Mouse (Mus musculus) liver, adult 2 months (tissue): ENCODE data around the gene Agtpbp1. TPM values are rescaled to one million over a fixed set of nuclear protein-coding genes. Genes with fewer than 3 reads are reported as not detected.

Experiments used
- DNase-seq: peaks from one replicate; pipeline ENCODE4 v3.0.0-alpha.2; 2011; ENCODE audit warnings: low read depth, low spot score; ENCODE audit errors: extremely low read depth
- H3K27ac ChIP-seq: fragments of 200-500 bp; replicated peaks from 2 replicates; pipeline ENCODE4 v1.5.1; 2012; ENCODE audit warnings: low read depth, mild to moderate bottlenecking, control low read depth, inconsistent platforms, low read length; ENCODE audit not compliant: insufficient read depth
- H3K27me3 ChIP-seq: fragments of 200-500 bp; 2 replicates; pipeline ENCODE4 v1.6.1; 2012; ENCODE audit warnings: mild to moderate bottlenecking, moderate library complexity, low read length, inconsistent platforms; ENCODE audit not compliant: control insufficient read depth, insufficient read depth
- H3K36me3 ChIP-seq: fragments of 200-500 bp; 2 replicates; pipeline ENCODE4 v1.6.1; 2012; ENCODE audit warnings: low read length, inconsistent platforms; ENCODE audit not compliant: control insufficient read depth, insufficient read depth
- H3K4me1 ChIP-seq: fragments of 200-500 bp; 2 replicates; pipeline ENCODE4 v1.6.1; 2011; ENCODE audit warnings: low read length; ENCODE audit not compliant: control insufficient read depth, insufficient read depth
- H3K4me3 ChIP-seq: fragments of 200-500 bp; 2 replicates; pipeline ENCODE4 v1.5.1; 2011; ENCODE audit warnings: low read depth, mild to moderate bottlenecking, control low read depth, low read length, moderate library complexity; ENCODE audit not compliant: insufficient read depth
- H3K79me2 ChIP-seq: fragments of 200-500 bp; 2 replicates; pipeline ENCODE4 v1.6.1; 2012; ENCODE audit warnings: inconsistent platforms, mild to moderate bottlenecking, low read length, moderate library complexity; ENCODE audit not compliant: control insufficient read depth, insufficient read depth
- H3K9ac ChIP-seq: fragments of 200-500 bp; 2 replicates; pipeline ENCODE4 v1.6.1; 2012; ENCODE audit warnings: low read depth, mild to moderate bottlenecking, control low read depth, inconsistent platforms, low read length
- CTCF ChIP-seq: fragments of 200-500 bp; IDR thresholded peaks from 2 replicates; pipeline ENCODE4 v1.5.1; 2011; ENCODE audit warnings: low read depth, low read length, control low read depth
- POLR2A ChIP-seq: fragments of 200-500 bp; IDR thresholded peaks from 2 replicates; pipeline ENCODE4 v1.6.1; 2011; ENCODE audit warnings: low read length, control low read depth; ENCODE audit not compliant: insufficient read depth; ENCODE audit errors: extremely low read depth
- WGBS: fragments of 180-500 bp; shearing (Covaris S2); methylation state at CpG from one replicate; pipeline ENCODE4 v1.1.7; 2018; 5-methylcytosine and 5-hydroxymethylcytosine counted together
- polyA plus RNA-seq: library from polyadenylated mRNA; depleted of rRNA; stranded (reverse); fragments of >200 nt; gene quantifications from 2 replicates; pipeline ENCODE4 v1.2.3, GENCODE M21; 2012
- total RNA-seq: library from RNA; depleted of rRNA; stranded (reverse); fragments of >200 nt; gene quantifications from 2 replicates; pipeline ENCODE4 v1.2.3, GENCODE M21; 2014

The Agtpbp1 gene
- total and polyA plus RNA-seq, 2 experiments = 1.9 to 10.0 TPM

DNA sequence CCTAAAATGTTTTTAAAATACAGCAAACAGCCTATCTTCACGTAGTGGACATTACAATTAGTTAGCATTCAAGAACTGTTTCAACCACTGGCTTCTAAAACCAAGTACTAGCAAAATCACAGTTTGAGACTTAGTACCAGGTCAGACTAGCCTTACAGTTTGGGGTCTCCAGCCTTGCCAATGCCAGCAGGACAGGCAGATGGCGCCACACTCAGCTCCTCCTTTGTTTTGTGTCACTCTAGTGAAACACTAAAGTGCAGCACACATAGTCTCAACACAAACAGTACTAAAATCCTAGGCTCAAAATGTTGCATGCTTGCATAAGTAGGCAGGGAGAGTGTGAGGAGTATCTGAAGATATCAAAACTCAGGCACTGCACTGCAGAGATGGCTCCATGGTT lies 53.8 kb downstream of the Agtpbp1 start:
- Histone ChIP-seq H3K27me3 (no peaks in the 10 kb centered on the region), H3K9ac (no peak overlapping the region), H3K36me3 (0 out of 2 replicates have a peak, but pooled peaks cover 4% of the 10 kb centered on the region), H3K79me2 (no peaks in the 10 kb centered on the region), H3K4me1 (no peaks in the 10 kb centered on the region), H3K27ac (no peak overlapping the region), H3K4me3 (no peak overlapping the region)
- WGBS = 77% methylated on average over 2 of the region's 2 CpGs
- DNase-seq = no peak
- TF ChIP-seq POLR2A (no peak), CTCF (peak; percentile 44)

- DNase-seq = no peak
- H3K27me3 ChIP-seq = no peaks in the 10 kb centered on the region
- 90% methylated on average over 8 of the region's 8 CpGs for WGBS
- H3K9ac ChIP-seq = no peak overlapping the region
- no peak overlapping the region for H3K27ac ChIP-seq
- no peaks in the 10 kb centered on the region for H3K79me2 ChIP-seq
- H3K4me1 ChIP-seq = no peaks in the 10 kb centered on the region
- 0 out of 2 replicates have a peak, but pooled peaks cover 4% of the 10 kb centered on the region for H3K36me3 ChIP-seq
- no peak for TF ChIP-seq CTCF
- no peak for TF ChIP-seq POLR2A
- H3K4me3 ChIP-seq = no peak overlapping the region
Measured at GRCm38 (mm10) chr13:59530491-59530890, 54.5 kb downstream of the Agtpbp1 start.

DNA sequence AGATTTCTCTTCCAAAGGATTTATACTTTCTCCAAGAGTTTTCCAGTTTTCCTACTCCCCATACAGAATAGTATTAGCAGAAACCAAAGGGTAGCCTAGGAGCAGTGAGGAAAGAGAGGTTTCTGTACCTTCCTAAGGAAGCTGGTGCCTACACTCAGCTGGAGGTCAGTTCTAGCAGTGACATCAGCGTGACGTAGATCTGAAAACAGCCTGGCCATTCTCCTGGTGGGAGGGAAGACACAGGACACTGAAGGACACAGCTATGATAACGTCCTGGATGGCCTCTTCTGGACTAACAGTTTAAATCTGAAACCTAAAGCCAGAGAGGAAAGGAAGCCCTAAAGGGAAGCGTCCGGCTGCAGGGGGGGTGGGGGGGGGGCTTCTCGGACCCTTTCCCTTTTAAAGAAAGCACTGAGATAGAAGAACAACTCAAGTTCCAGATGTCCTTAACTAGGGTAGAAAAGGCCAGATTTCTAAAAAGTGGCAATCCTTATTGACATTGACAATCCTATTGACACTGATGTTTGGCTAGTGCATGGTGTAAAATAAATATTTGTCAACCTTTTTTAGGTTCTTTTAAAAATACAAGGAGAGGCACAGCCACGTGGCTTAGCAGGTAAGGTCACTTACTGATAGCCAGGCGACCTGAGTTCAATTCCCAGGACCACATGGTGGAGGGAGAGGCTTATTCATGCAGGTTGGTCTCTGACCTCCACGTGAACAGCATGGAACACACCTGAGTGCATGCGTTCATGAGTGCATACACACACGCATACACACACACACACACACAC lies 63.6 kb downstream of the Agtpbp1 start:
- WGBS = 20% methylated on average over 11 of the region's 11 CpGs
- Histone ChIP-seq H3K27ac (peak overlapping the region; percentile 8; the same call in 1 of the 2 replicates), H3K79me2 (no peaks in the 10 kb centered on the region), H3K4me1 (peaks cover 6% of the 10 kb centered on the region; the same call in 1 of the 2 replicates), H3K27me3 (no peaks in the 10 kb centered on the region), H3K4me3 (no peak overlapping the region), H3K9ac (no peak overlapping the region), H3K36me3 (peaks cover 5% of the 10 kb centered on the region; the same call in 1 of the 2 replicates)
- peak; percentile 89 for DNase-seq
- TF ChIP-seq POLR2A (no peak), CTCF (no peak)

DNA sequence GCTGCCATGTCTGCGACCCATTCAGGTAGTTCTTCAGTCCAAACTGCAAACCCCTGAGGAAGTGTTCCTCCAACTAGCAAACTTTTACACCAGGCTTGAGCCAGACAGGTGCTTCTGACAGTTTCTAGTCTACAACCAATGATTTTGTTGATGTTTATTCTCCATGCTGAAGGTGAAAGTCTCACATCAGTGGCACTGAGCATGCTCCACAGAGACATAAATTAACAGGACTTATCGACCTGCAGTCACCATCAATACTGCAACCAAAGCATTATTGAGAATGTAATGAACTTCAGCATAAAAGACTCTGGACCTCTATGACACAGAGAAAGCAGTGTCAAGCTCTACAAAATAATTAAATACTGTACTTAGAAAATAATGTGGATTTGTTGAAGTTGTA lies 64.2 kb downstream of the Agtpbp1 start:
- DNase-seq = peak; percentile 50
- Histone ChIP-seq H3K4me1 (peaks cover 6% of the 10 kb centered on the region; the same call in 1 of the 2 replicates), H3K36me3 (peaks cover 5% of the 10 kb centered on the region; the same call in 1 of the 2 replicates), H3K27ac (no peak overlapping the region), H3K4me3 (no peak overlapping the region), H3K9ac (no peak overlapping the region), H3K79me2 (no peaks in the 10 kb centered on the region), H3K27me3 (no peaks in the 10 kb centered on the region)
- 58% methylated on average over 2 of the region's 2 CpGs for WGBS
- TF ChIP-seq POLR2A = no peak
- TF ChIP-seq CTCF = no peak

DNA sequence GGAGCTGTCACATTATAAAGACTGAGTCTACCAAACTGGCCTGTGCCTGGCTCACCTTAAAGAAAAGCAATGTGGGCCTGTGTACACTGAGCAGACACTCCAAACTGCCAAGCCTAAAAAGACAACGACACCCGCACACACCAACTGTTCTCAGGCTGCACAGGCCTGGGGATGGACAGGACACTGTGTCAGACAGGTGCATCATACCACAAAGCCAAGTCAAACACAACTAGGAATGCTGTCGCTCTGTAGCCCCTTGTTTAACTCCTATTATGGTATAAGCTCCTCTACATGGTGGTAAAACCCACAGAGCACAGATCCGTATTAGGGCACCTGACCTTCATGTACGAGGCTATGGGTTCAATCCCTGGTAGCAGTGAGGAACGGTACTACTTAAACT lies 65.5 kb downstream of the Agtpbp1 start:
- Histone ChIP-seq H3K9ac (no peak overlapping the region), H3K79me2 (no peaks in the 10 kb centered on the region), H3K36me3 (peaks cover 3% of the 10 kb centered on the region; the same call in 1 of the 2 replicates), H3K4me1 (peaks cover 6% of the 10 kb centered on the region; the same call in 1 of the 2 replicates), H3K4me3 (no peak overlapping the region), H3K27ac (no peak overlapping the region), H3K27me3 (no peaks in the 10 kb centered on the region)
- WGBS = 97% methylated on average over 6 of the region's 6 CpGs
- TF ChIP-seq POLR2A (no peak), CTCF (no peak)
- DNase-seq = no peak

- H3K36me3 ChIP-seq = no peaks in the 10 kb centered on the region
- H3K9ac ChIP-seq = no peak overlapping the region
- no peak for TF ChIP-seq CTCF
- no peak for TF ChIP-seq POLR2A
- H3K79me2 ChIP-seq = no peaks in the 10 kb centered on the region
- DNase-seq = no peak
- peaks cover 6% of the 10 kb centered on the region; the same call in 1 of the 2 replicates for H3K4me1 ChIP-seq
- 91% methylated on average over 4 of the region's 4 CpGs for WGBS
- no peak overlapping the region for H3K27ac ChIP-seq
- no peak overlapping the region for H3K4me3 ChIP-seq
- H3K27me3 ChIP-seq = no peaks in the 10 kb centered on the region
Measured at GRCm38 (mm10) chr13:59518016-59518415, 67.0 kb downstream of the Agtpbp1 start.
